Mouse (Mus musculus) midbrain, embryonic 12.5 days (tissue): Measurements from ENCODE around the gene Eme2. TPM values are rescaled to one million over a fixed set of nuclear protein-coding genes. Genes with fewer than 3 reads are reported as not detected.

Source experiments
- ATAC-seq: fragments of 200-750 bp; cut with Nextera tagmentation; 2 replicates; pipeline ENCODE4 v1.8.0; 2017; ENCODE audit warnings: low read depth, moderate TSS enrichment, moderate library complexity; ENCODE audit not compliant: low FRiP score
- H3K27ac ChIP-seq: fragments of 300-500 bp; sonication (generic); replicated peaks from 2 replicates; pipeline ENCODE4 v1.5.1; 2016; ENCODE audit warnings: mild to moderate bottlenecking
- H3K27me3 ChIP-seq: fragments of 300-500 bp; sonication (generic); 2 replicates; pipeline ENCODE4 v1.6.1; 2016; ENCODE audit warnings: mild to moderate bottlenecking
- H3K36me3 ChIP-seq: fragments of 300-500 bp; sonication (generic); 2 replicates; pipeline ENCODE4 v1.6.1; 2016
- H3K4me1 ChIP-seq: fragments of 300-500 bp; sonication (generic); 2 replicates; pipeline ENCODE4 v1.6.1; 2016
- H3K4me2 ChIP-seq: fragments of 300-500 bp; sonication (generic); replicated peaks from 2 replicates; pipeline ENCODE4 v1.6.1; 2016; ENCODE audit warnings: mild to moderate bottlenecking, moderate library complexity
- H3K4me3 ChIP-seq: fragments of 300-500 bp; sonication (generic); 2 replicates; pipeline ENCODE4 v1.5.1; 2016; ENCODE audit warnings: mild to moderate bottlenecking
- H3K9ac ChIP-seq: fragments of 300-500 bp; sonication (generic); replicated peaks from 2 replicates; pipeline ENCODE4 v1.6.1; 2016; ENCODE audit warnings: mild to moderate bottlenecking, moderate library complexity
- H3K9me3 ChIP-seq: fragments of 300-500 bp; sonication (generic); 2 replicates; pipeline ENCODE4 v1.6.1; 2016; ENCODE audit warnings: mild to moderate bottlenecking
- WGBS: fragments of 180-500 bp; shearing (Covaris S2); methylation state at CpG from one replicate; pipeline ENCODE4 v1.1.7; 2016; 5-methylcytosine and 5-hydroxymethylcytosine counted together
- polyA plus RNA-seq: library from polyadenylated mRNA; unstranded; fragments of >200 nt; fragmentation: Nextera tagmentation; extraction: Ambion mirVana; gene quantifications from 2 replicates; pipeline ENCODE4 v1.2.1, GENCODE M21; 2016

Eme2 gene
- polyA plus RNA-seq, 1 experiment from 2014 or later: 43.6 TPM

DNA sequence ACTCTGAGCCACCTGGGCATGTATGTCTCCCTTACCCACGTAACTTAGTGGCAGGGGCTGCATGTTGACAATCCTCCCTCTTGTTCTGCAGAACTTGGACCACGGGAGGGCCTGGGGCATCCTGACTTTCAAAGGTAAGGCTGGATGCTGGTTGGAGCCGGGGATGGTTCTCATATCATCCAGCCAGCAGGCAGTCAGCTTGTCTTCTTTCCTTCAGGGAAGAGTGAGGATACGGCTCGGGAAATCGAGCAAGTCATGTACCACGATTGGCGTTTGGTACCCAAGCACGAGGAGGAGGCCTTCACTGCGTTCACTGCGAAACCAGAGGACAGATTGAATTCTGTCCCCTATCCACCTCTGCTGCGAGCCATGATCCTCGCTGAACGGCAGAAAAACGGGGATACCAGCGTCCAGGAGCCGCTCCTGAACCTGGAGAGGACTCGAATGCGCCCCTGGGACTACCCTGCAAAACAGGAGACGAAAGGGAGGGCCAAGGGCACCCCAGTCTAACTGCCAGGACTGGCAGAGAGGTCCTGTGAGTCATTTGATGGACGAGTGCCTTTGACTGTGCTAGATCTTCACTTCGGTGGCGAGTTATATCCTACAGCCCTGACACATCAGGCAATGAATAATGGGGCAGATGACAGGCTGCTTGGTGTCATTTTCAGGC lies 819 bp upstream of the Eme2 start:
- peak overlapping the region; percentile 91 for H3K4me3 ChIP-seq
- H3K4me1 ChIP-seq: peaks cover 37% of the 10 kb centered on the region
- peak; percentile 4; the same call in 1 of the 2 replicates for ATAC-seq
- 13% methylated on average over 23 of the region's 23 CpGs for WGBS
- H3K4me2 ChIP-seq: peak overlapping the region; percentile 100
- H3K9me3 ChIP-seq: no peaks in the 10 kb centered on the region
- H3K36me3 ChIP-seq: peaks cover 66% of the 10 kb centered on the region
- H3K9ac ChIP-seq: peak overlapping the region; percentile 87
- H3K27ac ChIP-seq: peak overlapping the region; percentile 79
- no peaks in the 10 kb centered on the region for H3K27me3 ChIP-seq

DNA sequence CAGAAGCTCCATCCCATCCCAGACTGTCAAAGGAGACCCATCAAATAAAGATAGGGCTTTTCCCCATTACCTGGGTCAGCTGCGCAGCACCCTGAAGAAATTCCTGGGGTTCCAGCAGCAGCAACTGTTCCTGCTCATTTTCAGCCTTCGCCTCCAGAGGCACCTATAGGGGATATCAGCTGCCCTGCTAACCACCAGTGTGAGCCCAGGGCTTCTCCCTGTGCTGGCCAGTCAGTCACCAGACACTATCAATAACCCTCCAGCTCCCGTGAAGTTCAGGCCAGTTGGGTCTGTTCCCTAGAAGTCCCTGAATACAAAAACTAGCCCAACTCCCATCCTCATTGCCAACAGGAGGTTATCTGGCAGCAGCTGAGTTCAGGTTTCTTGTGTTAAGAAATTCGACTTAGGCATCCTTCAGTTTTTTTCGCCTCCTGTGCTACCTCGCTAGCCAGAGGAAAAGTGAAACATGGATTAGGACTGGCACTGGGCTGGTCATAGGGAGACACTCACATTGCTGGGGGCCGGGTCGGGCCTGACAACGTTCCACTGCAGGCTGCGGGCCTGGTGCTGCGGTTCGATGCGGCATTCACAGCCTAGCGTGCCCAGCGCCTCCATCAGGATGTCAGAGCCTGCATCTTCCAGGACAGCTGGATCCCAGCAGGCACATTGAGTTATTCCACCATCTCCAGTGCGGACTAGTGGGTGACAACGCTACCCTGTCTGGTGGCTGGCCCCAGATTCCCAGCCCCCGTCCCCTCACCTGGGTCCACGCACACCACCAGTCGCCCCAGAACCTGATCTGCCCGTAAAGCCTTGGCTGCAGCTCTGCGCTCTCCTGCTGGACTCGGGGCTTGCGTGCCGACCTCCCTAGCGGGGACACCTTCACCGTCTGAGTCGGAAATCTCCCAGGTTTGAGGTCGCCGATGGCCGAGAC lies 559 bp downstream of the Eme2 start:
- peaks cover 65% of the 10 kb centered on the region for H3K36me3 ChIP-seq
- H3K4me3 ChIP-seq: peak overlapping the region; percentile 91
- ATAC-seq: peak; percentile 10; the same call in 1 of the 2 replicates
- 12% methylated on average over 31 of the region's 31 CpGs for WGBS
- peak overlapping the region; percentile 87 for H3K9ac ChIP-seq
- H3K4me1 ChIP-seq: peaks cover 37% of the 10 kb centered on the region
- H3K27ac ChIP-seq: peak overlapping the region; percentile 79
- no peaks in the 10 kb centered on the region for H3K27me3 ChIP-seq
- no peaks in the 10 kb centered on the region for H3K9me3 ChIP-seq
- H3K4me2 ChIP-seq: peak overlapping the region; percentile 100

DNA sequence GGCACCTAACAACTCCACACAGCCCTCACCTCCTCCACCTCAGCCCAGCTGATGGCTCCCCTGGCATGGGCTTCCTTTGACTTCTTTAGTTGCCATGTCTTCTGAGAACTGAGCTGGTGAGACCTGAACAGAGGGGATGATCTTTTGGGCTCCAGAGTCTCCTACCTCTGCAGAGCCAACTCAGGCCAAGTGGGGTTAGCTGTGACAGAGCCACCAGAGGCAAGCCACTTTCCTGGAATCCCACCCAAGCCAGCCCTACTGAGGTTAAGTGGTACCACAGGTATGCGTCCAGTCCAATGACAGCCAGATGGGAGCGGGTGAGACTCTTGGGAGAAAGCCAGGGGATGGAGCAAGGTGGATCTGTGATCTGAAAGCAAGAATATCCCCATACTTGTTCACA lies 1.6 kb downstream of the Eme2 start:
- ATAC-seq: no peak
- peaks cover 58% of the 10 kb centered on the region for H3K36me3 ChIP-seq
- H3K4me1 ChIP-seq: peaks cover 40% of the 10 kb centered on the region
- H3K4me3 ChIP-seq: 0 out of 2 replicates have a peak overlapping the region, but pooled peaks have one; percentile 10
- no peak overlapping the region for H3K4me2 ChIP-seq
- no peaks in the 10 kb centered on the region for H3K9me3 ChIP-seq
- no peak overlapping the region for H3K9ac ChIP-seq
- WGBS: 91% methylated on average over 2 of the region's 2 CpGs
- no peak overlapping the region for H3K27ac ChIP-seq
- no peaks in the 10 kb centered on the region for H3K27me3 ChIP-seq

DNA sequence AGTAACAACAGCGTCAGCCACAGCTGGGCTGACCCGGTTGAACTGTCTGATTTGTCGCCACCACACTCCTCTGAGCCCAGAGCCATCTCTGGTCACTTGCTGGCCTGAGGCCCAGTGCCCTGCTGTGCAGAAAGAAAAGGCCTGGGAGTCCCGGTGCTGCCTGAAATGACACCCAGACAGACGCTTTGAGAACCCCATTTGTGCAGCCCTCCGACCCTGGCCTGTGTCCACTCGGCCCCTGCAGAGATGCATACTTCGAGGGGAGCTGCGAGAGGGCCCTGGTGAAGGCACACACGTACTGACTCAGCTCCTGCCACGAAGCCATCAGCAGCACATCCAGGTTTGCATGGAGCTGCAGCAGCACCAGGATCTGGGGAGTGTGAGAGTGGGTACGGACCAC lies 2.1 kb downstream of the Eme2 start:
- peaks cover 42% of the 10 kb centered on the region for H3K4me1 ChIP-seq
- 0 out of 2 replicates have a peak overlapping the region, but pooled peaks have one; percentile 10 for H3K4me3 ChIP-seq
- H3K9me3 ChIP-seq: no peaks in the 10 kb centered on the region
- 94% methylated on average over 12 of the region's 12 CpGs for WGBS
- no peak for ATAC-seq
- H3K27me3 ChIP-seq: no peaks in the 10 kb centered on the region
- no peak overlapping the region for H3K9ac ChIP-seq
- no peak overlapping the region for H3K27ac ChIP-seq
- H3K4me2 ChIP-seq: no peak overlapping the region
- H3K36me3 ChIP-seq: peaks cover 53% of the 10 kb centered on the region

DNA sequence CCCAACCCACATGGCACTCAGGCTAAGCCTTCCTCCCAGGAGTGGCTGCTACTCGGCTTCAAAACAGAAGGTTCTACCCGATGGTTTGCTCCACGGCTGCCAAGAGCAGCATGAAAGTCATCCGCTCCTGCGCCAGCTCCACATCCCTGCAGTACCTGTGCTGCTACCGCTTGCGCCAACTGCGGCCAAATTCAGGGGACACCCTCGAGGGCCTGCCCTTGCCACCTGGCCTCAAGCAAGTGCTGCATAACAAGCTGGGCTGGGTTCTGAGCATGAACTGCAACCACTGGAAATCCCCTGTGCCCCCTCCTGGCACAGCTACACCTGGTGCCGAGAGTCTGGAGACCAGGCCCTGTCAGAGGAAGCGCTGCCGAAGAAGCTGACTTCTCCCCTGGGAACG lies 3.6 kb downstream of the Eme2 start:
- Histone ChIP-seq H3K9me3 (no peaks in the 10 kb centered on the region), H3K4me1 (peaks cover 38% of the 10 kb centered on the region), H3K27ac (no peak overlapping the region), H3K27me3 (no peaks in the 10 kb centered on the region), H3K4me2 (no peak overlapping the region), H3K9ac (no peak overlapping the region), H3K36me3 (peaks cover 48% of the 10 kb centered on the region), H3K4me3 (no peak overlapping the region)
- no peak for ATAC-seq
- WGBS: 94% methylated on average over 13 of the region's 13 CpGs

DNA sequence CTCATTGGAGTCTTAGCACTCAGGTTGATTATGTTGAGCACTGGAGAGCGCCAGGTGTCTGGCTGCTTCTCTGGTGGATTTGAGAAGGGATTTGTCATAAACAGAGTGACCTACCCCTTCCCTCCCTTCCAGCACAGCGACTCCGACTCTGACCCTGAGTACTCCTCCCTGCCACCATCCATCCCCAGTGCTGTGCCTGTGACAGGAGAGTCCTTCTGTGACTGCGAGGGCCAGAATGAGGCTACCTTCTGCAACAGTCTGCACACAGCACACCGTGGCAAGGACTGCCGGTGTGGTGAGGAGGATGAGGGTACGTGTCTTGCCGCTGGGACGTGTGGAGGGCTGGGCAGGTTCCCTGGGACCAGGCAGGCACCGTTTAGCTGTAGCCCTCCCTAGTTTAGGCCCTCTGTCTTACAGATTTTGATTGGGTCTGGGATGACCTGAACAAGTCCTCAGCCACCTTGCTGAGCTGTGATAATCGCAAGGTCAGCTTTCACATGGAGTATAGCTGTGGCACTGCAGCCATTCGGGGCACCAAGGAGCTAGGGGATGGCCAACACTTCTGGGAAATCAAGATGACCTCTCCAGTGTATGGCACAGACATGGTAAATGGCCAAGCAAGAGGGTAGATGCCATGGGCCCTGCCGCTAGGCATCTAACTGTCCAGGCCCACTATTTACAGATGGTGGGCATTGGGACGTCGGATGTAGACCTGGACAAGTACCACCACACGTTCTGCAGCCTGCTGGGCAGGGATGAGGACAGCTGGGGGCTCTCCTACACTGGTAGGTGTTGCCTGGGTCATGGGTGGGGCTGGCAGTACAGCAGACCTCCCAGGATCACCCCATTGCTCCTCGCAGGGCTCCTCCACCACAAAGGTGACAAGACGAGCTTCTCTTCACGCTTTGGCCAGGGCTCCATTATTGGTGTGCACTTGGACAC lies 4.5 kb downstream of the Eme2 start:
- Histone ChIP-seq H3K4me2 (no peak overlapping the region), H3K27me3 (no peaks in the 10 kb centered on the region), H3K4me3 (no peak overlapping the region), H3K9me3 (no peaks in the 10 kb centered on the region), H3K4me1 (peaks cover 34% of the 10 kb centered on the region), H3K9ac (no peak overlapping the region), H3K27ac (no peak overlapping the region), H3K36me3 (peaks cover 48% of the 10 kb centered on the region)
- ATAC-seq: no peak
- WGBS: 89% methylated on average over 18 of the region's 19 CpGs

DNA sequence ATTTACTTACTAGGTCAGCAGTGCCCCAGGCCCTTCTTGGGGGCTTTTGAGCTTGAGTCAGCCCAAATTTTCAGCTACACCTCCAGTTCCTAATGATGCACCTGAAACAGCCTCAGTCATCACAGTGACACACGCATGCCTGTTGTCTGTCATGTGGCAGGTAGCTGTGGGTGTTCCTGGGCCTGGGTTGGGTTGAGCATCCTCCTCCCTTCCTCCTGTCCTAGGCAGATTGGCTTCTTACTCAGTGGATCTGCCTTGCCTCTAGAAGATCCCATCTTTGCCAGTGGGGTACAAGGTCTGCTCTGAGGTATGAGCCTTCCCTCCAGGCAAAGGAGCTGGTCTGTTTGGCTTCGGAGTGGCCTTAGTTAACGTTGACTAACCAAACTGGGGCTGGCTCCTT lies 6.0 kb downstream of the Eme2 start:
- ATAC-seq: no peak
- Histone ChIP-seq H3K4me3 (0 out of 2 replicates have a peak overlapping the region, but pooled peaks have one; percentile 3), H3K9ac (no peak overlapping the region), H3K36me3 (peaks cover 53% of the 10 kb centered on the region), H3K4me2 (no peak overlapping the region), H3K27me3 (no peaks in the 10 kb centered on the region), H3K9me3 (no peaks in the 10 kb centered on the region), H3K4me1 (peaks cover 34% of the 10 kb centered on the region), H3K27ac (no peak overlapping the region)
- WGBS: 87% methylated on average over 3 of the region's 3 CpGs

DNA sequence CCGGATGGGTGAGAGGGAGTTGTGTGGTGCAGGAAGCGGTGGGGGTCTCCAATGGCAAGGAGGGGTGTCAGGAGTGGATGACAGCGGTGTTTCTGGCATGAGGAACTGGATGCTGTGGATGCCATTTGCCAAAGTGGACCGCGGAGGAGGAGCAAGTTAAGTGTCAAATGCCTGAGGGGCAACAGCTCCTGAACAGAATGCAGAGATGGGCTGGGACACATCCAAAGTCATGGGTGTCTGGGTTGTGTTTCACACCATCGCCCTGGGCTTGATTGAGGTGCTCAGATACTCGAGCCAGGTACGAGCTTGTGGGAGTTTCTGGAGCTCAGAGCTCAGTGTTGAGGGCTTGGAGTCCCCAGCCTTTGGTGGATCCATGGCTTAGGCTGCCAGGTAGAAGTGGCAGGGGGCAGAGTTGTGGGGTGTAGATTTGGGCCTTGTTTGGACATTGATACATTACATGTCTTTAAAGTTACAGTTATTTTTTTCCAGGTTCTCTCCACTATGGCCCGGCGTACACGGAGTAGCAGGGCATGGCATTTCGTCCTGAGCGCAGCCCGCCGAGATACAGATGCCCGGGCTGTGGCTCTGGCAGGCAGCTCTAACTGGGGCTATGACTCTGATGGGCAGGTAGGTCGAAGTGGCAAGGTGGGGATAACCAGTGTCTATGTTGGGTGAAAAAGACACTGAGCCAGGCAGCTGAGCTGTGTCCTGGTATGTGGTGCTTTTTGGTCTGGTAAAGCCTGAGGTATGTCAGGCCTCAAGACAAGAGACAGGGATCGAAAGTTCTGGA lies 7.4 kb downstream of the Eme2 start:
- H3K9me3 ChIP-seq: no peaks in the 10 kb centered on the region
- peak overlapping the region; percentile 78 for H3K9ac ChIP-seq
- WGBS: 69% methylated on average over 18 of the region's 18 CpGs
- ATAC-seq: no peak
- H3K27ac ChIP-seq: peak overlapping the region; percentile 69; the same call in 1 of the 2 replicates
- peak overlapping the region; percentile 89 for H3K4me3 ChIP-seq
- H3K36me3 ChIP-seq: peaks cover 52% of the 10 kb centered on the region
- no peaks in the 10 kb centered on the region for H3K27me3 ChIP-seq
- H3K4me1 ChIP-seq: peaks cover 29% of the 10 kb centered on the region
- peak overlapping the region; percentile 95 for H3K4me2 ChIP-seq

DNA sequence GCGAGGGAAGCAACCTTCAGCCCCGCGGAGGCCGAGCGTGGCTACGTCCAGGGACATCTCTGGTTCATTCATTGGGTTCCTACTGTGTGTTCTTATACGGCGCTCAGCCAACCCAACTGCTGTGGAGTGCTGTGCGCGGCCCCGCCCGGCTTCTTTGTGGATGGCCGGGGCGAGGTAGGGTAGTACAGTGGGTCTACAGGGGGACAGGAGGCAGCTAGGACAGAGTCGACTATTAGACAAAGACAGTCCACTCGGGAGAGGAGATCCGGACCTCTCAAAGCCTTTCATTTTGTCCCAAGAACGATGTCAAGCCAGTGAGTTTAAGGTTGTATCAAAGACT lies 8.0 kb downstream of the Eme2 start:
- Histone ChIP-seq H3K36me3 (peaks cover 46% of the 10 kb centered on the region), H3K9ac (peak overlapping the region; percentile 78), H3K27ac (peak overlapping the region; percentile 69), H3K4me1 (peaks cover 29% of the 10 kb centered on the region), H3K4me2 (peak overlapping the region; percentile 95), H3K4me3 (peak overlapping the region; percentile 89), H3K27me3 (no peaks in the 10 kb centered on the region), H3K9me3 (no peaks in the 10 kb centered on the region)
- WGBS: under 1% methylated on average over 18 of the region's 18 CpGs
- ATAC-seq: peak; percentile 32; the same call in 1 of the 2 replicates

DNA sequence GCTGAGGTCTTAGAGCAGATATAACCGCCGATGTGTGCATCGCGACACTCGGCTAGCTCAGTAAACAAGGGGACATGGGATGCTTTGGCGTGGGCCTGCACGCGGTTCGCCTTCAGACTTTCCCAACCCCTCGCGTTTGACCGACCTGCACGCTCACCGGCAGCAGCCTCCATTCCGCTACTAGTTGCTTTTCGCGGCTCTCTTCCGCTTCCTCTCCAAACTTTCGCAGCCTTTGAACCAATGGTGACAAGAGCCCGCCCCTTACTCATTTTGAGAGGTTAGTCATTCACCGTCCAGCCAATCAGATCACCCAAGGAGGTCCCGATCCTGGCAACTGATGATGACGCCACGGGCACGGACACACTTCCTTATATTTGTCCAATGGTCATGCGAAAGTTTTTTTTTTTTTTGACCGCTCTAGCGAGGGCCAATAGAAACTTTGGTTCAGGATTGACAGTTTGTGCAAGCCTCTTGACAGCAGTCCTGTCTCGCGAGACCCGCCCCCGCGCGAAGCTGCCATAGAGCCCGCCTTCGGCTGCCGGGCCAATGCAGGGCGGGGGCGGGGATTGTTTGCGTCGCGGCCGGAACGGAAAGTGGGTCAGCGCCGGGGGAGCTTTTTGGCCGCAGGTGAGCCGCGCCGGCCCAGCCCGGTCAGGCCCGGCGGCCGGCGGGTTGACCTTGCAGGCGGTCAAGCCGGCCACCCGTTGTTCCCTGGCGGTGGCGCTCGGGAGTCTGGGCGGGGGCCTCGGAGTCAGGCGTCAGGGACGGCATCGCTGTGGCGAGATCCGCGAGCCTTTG lies 8.6 kb downstream of the Eme2 start, which contains the start of the genes Nubp2 and Spsb3:
Gene Nubp2 (minus strand): TSS at position 216 of the 798 bp plus-strand sequence.
Gene Spsb3 (plus strand): TSS at position 510 of the 798 bp plus-strand sequence.
- H3K4me3 ChIP-seq: peak within 1 kb of the TSS; percentile 89
- H3K4me1 ChIP-seq: peaks cover 29% of the 10 kb centered on the region
- peak within 1 kb of the TSS; percentile 69 for H3K27ac ChIP-seq
- peaks cover 40% of the 10 kb centered on the region for H3K36me3 ChIP-seq
- under 1% methylated on average over 69 of the region's 69 CpGs for WGBS
- H3K9me3 ChIP-seq: no peaks in the 10 kb centered on the region
- H3K4me2 ChIP-seq: peak within 1 kb of the TSS; percentile 95
- H3K9ac ChIP-seq: peak within 1 kb of the TSS; percentile 78
- ATAC-seq: peak; percentile 98
- H3K27me3 ChIP-seq: no peaks in the 10 kb centered on the region
